9 mouse cellular contexts compared by ENCODE assay signal in the genomic region with DNA sequence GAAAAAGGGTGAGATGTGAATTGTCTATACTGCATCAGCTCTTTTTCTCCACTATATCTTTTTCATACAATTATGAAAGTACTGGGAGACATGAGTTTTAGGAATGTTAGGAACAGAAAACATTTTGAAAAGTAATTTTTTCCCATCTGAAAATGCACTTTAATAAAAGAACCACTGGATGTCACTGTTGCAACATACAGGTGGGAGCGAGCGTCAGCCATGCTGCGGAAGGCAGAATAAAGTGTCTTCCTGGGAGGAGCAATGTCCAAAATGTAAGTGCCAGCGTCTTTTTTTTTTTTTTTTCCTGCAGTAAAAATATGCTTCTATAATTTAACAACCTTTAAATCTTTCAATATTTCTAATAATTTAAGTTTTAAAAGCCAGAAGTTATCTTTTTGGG.
A peak's percentile ranks its signal among the peaks of the same experiment; 100 is the strongest.
DNase-seq lines count a peak whose midpoint lies in the region; ATAC-seq and TF ChIP-seq lines count a peak whose summit lies in the region.
"Had no signal": no experiment of that assay in that cellular context is flagged by ENCODE, and none has a peak within 500 bp of the region (broad histone marks: within the 10 kb centered on the region; RNA-seq: fewer than 3 reads in every experiment).

No protein-coding gene starts in this region.

- no peak overlapping the region for H3K27ac ChIP-seq in heart, adult 2 months
- H3K27ac ChIP-seq in midbrain, embryonic 11.5 days (ENCODE audit: low read depth, low read length): no peak overlapping the region
- no peak overlapping the region for H3K27ac ChIP-seq in midbrain, embryonic 13.5 days
- H3K27ac ChIP-seq in bone marrow macrophage, adult 2 months (ENCODE audit: insufficient read depth, low read depth, low read length): no peak overlapping the region
- H3K27ac ChIP-seq: liver, embryonic 15.5 days had no signal

- H3K9me3 ChIP-seq in midbrain, embryonic 11.5 days (ENCODE audit: control insufficient read depth, low read length): no peaks in the 10 kb centered on the region
- no peaks in the 10 kb centered on the region for H3K9me3 ChIP-seq in midbrain, embryonic 13.5 days
- H3K9me3 ChIP-seq: liver, embryonic 15.5 days had no signal

- TF ChIP-seq POLR2A in heart, adult 2 months (IDR thresholded peaks at IDR 0.05; ENCODE audit: insufficient read depth, low read depth, low read length): no peak
- no peak for TF ChIP-seq POLR2A in bone marrow macrophage, adult 2 months (IDR thresholded peaks at IDR 0.05; ENCODE audit: borderline replicate concordance, low read depth, low read length)

- no peak overlapping the region for H3K4me2 ChIP-seq in midbrain, embryonic 11.5 days
- no peak overlapping the region for H3K4me2 ChIP-seq in midbrain, embryonic 13.5 days (replicated peaks)
- H3K4me2 ChIP-seq: liver, embryonic 15.5 days had no signal

- no peaks in the 10 kb centered on the region for H3K4me1 ChIP-seq in heart, adult 2 months (ENCODE audit: control insufficient read depth, insufficient read depth, low read length)
- no peaks in the 10 kb centered on the region for H3K4me1 ChIP-seq in midbrain, embryonic 11.5 days (ENCODE audit: control insufficient read depth, insufficient read depth, low read length)
- no peaks in the 10 kb centered on the region for H3K4me1 ChIP-seq in midbrain, embryonic 13.5 days (replicated peaks)
- no peaks in the 10 kb centered on the region for H3K4me1 ChIP-seq in bone marrow macrophage, adult 2 months (ENCODE audit: control insufficient read depth, insufficient read depth, low read length)
- H3K4me1 ChIP-seq: liver, embryonic 15.5 days had no signal

- no peaks in the 10 kb centered on the region for H3K36me3 ChIP-seq in heart, adult 2 months (ENCODE audit: control insufficient read depth, insufficient read depth, low read length)
- H3K36me3 ChIP-seq in midbrain, embryonic 11.5 days (ENCODE audit: control insufficient read depth, insufficient read depth, low read length): no peaks in the 10 kb centered on the region
- H3K36me3 ChIP-seq in midbrain, embryonic 13.5 days: no peaks in the 10 kb centered on the region
- H3K36me3 ChIP-seq: liver, embryonic 15.5 days had no signal

- H3K4me3 ChIP-seq in heart, adult 2 months: no peak overlapping the region; the same call in 1 of the 2 replicates
- H3K4me3 ChIP-seq in midbrain, embryonic 11.5 days (ENCODE audit: low read depth, low read length): no peak overlapping the region
- no peak overlapping the region for H3K4me3 ChIP-seq in midbrain, embryonic 13.5 days (replicated peaks)
- H3K4me3 ChIP-seq in bone marrow macrophage, adult 2 months (ENCODE audit: insufficient read depth, low read length): no peak overlapping the region
- H3K4me3 ChIP-seq: liver, embryonic 15.5 days had no signal

- no peaks in the 10 kb centered on the region for H3K27me3 ChIP-seq in heart, adult 2 months (ENCODE audit: control insufficient read depth, insufficient read depth, low read length)
- H3K27me3 ChIP-seq in midbrain, embryonic 11.5 days (ENCODE audit: control insufficient read depth, insufficient read depth, low read length): no peaks in the 10 kb centered on the region
- H3K27me3 ChIP-seq in midbrain, embryonic 13.5 days: no peaks in the 10 kb centered on the region
- H3K27me3 ChIP-seq: liver, embryonic 15.5 days had no signal

- peak; percentile 78; the same call in 1 of the 2 replicates for ATAC-seq in midbrain, embryonic 11.5 days (ENCODE audit: low FRiP score)
- ATAC-seq in midbrain, embryonic 13.5 days: no peak

- no peaks in the 10 kb centered on the region for H3K79me2 ChIP-seq in heart, adult 2 months (replicated peaks; ENCODE audit: control insufficient read depth, insufficient read depth, low read length)

- TF ChIP-seq CTCF in heart, adult 2 months (IDR thresholded peaks at IDR 0.05): peak; percentile 77
- TF ChIP-seq CTCF in bone marrow macrophage, adult 2 months (IDR thresholded peaks at IDR 0.05; ENCODE audit: low read depth, low read length): peak; percentile 54; the same call in 1 of the 2 replicates

- H3K9ac ChIP-seq in heart, adult 2 months (ENCODE audit: low read depth, low read length): no peak overlapping the region
- H3K9ac ChIP-seq in midbrain, embryonic 11.5 days (ENCODE audit: low read length): no peak overlapping the region
- no peak overlapping the region for H3K9ac ChIP-seq in midbrain, embryonic 13.5 days (replicated peaks)
- H3K9ac ChIP-seq: liver, embryonic 15.5 days had no signal

- intact Hi-C loops in heart, adult 2 months (cut with DNase I): no loop called here
- intact Hi-C loops in heart, postnatal 36 days (cut with DNase I): no loop called here

- no peak for DNase-seq in heart, adult 2 months
- no peak for DNase-seq in heart, postnatal 36 days
- no peak for DNase-seq in midbrain, embryonic 11.5 days (ENCODE audit: low spot score, missing footprints)
- peak; percentile 17 to 25 for DNase-seq in kidney, postnatal 4 days
- no peak for DNase-seq in urinary bladder, postnatal 4 days (ENCODE audit: low spot score in 2 of 2)
- DNase-seq in gastrocnemius, postnatal 10 days: no peak

- 4% methylated on average over 4 of the region's 4 CpGs for WGBS in heart, adult 2 months
- 37% methylated on average over 4 of the region's 4 CpGs for WGBS in midbrain, embryonic 11.5 days
- 21% methylated on average over 4 of the region's 4 CpGs for WGBS in midbrain, embryonic 13.5 days

- TF ChIP-seq EP300 in heart, adult 2 months (IDR thresholded peaks at IDR 0.05; ENCODE audit: insufficient read depth, low read depth, low read length): 0 out of 2 replicates have a peak, but pooled peaks have one; percentile 31

Comparison
In these comparisons a context has a peak if more than half of its experiments do, and no peak if none do; other contexts are left out.
1. DNase-seq: peak in kidney, postnatal 4 days (2 of 2); none in heart, adult 2 months (0 of 2), heart, postnatal 36 days (0 of 2), midbrain, embryonic 11.5 days (single experiment), urinary bladder, postnatal 4 days (0 of 2) and gastrocnemius, postnatal 10 days (single experiment).